Mouse (Mus musculus) left cerebral cortex, postnatal 14 days (tissue): ENCODE data around the gene Slc9a9. TPM values are rescaled to one million over a fixed set of nuclear protein-coding genes. Genes with fewer than 3 reads are reported as not detected.

Experiments used
- DNase-seq, 2 experiments: peaks; one replicate each; pipeline ENCODE4 v3.0.0; 2021 to 2022; ENCODE audit warnings: low spot score in 2 of 2, mixed read lengths in 1 of 2
- intact Hi-C: fragments of 180-260 bp; cut with DNase I; formaldehyde crosslinking; loops from one replicate; pipeline ENCODE4 v1.15.1; 2025
- total RNA-seq, 2 experiments: library from RNA; stranded (reverse); gene quantifications; 2 replicates each; pipeline ENCODE4 v1.2.3; 2021

Slc9a9 gene
- total RNA-seq, 2 experiments from 2014 or later = 14.8 to 16.1 TPM

DNA sequence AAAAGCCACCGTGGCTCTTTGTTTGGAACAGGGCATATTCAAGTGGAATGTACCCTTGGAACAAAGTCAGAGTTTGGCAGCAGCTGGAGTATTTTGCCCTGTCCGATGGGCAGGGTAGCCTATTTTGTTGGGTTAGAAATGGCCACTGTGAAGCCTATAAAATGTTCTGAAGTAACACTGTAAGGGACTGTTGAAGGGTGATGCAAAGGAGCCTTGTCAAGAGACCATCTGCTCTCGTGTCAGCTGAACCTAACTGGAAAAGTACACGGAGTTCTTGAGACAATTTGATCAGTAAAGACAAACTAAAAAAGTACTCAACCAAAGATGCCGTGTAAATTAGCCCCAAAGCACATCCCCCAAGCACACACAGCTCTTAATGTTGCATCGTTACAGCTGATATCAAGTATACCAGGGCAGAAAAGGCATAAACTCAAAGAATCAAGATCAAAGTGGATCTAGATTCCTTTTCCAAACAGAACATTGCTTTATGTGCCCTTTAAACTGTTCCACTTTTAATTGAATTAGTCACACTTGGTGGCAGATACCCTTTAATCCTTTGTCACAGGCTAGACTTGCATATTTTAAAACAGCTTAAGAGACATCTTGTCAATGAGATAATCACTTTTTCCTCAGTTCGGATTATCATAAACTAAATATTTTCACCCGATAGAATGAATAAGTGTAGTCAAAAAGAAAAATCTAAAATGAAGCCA lies 416.6 kb downstream of the Slc9a9 start:
- intact Hi-C loops = no loop called here

DNA sequence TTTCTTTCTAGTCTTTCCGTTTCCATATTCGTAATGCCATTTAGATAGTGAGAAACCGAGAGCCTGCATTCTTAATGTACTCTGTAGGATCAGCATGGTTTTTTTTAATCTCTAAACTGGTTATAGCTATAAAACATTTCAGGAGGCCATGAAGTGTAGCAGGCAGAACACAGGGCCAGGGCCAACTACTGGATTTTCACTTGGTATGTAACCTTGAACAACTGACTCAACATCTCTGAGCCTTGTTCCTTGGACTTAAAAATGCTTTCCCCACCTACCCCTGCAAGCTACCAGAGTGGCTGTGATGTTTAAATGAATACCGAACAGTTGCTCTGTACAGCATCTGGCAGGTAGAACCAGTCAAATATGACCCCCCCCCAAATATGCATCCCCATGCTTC lies 418.5 kb downstream of the Slc9a9 start:
- no peak for DNase-seq
- intact Hi-C loops = no loop called here

More for the DNA sequence above, 416.6 kb downstream of the Slc9a9 start:
- DNase-seq = peak in 1 of 2 experiments; percentile 34

DNA sequence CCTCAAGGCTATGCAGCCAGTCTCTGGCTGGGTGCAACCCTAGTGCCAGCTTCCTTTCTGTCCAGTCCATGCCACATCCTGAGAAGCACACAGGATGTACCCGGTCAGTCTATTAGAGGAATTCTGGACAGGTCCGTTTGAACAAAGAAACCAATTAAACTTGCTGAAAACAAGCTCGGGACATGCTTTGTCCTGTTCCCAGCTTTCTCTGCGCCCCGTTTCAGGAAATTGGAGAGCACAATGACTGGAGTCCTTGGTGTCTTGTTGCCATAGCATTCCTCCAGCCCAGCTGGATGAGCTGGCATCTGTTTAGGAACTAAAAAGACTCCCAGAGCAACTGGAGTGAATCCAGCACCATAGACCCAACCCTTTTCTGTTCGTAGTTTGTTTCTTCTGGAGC lies 419.3 kb downstream of the Slc9a9 start:
- intact Hi-C loops = no loop called here
- DNase-seq = peak; percentile 58 to 83

DNA sequence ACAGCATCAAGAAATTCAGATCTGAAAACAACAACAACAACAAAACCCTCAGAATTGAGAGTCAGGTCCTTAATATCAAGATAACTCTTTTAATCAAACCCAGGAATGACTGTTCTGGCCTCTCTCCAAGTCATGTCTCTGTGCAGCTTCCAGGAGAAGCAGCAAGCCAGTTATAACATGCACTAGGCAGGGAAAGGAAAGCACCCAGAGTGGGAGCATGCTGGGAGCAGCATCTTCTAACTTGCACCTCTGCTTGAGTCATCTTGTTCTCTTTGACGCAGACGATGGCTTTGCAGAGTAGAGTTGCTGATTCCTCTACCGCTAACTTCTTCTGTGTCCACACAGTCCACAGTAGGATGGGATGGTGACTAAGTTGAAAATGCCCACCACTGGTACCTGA lies 426.8 kb downstream of the Slc9a9 start:
- intact Hi-C loops = no loop called here

DNA sequence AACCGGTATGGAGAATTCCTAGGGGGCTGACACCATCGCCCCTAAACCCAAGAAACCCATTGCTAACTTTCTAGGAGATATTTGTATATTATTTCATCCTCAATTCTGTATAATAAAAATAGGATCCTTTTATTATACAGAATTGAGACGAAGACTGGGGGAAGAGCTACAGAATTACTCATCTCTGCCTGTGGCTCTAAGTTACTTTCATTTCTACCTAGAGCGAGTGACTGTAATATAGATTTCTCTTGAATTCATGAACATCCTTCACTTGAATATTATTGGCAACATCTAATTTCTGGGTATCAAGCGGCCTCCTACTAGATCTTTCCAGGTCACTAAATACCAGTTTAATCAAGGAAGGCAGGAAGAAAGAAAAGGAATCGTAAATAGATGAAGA lies 436.1 kb downstream of the Slc9a9 start:
- intact Hi-C loops = no loop called here
- no peak for DNase-seq

More for the DNA sequence above, 426.8 kb downstream of the Slc9a9 start:
- no peak for DNase-seq

DNA sequence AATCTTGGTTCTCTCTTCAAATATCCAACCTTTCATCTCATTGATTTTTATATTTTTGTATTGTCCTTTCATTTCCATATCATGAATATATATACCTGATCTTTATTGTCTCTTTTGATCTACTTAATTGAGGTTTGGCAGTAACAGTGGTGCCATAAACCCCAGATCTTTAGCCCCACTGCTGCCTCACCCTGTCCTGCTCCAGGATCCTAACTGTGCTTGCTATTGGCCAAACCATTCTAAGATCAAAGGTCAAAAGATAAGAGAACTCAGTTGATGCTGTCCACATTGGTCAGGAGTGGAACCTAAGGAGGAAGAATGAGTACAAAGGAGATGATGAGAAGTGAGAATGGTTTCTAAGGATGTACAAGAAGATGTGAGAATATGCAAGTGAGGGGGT lies 440.1 kb downstream of the Slc9a9 start:
- no peak for DNase-seq
- intact Hi-C loops = no loop called here

DNA sequence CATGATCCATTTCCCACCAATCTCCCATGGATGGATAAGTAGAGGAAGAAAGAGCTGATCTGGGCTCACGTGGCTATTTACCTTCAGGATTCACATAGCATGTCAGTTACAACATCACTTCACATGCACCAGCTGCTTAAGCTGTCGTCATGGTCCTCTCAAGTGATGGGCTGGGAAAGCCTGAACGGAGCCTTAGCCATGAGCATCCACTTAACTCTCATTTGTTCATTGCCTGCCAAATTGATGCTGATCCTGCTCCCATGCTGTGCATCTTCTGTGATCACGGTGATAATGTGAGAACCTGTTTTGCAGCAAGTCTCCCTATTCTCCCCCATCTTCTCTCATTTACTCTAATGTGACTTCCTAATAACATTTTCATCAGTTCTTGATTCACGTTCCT lies 441.1 kb downstream of the Slc9a9 start:
- DNase-seq = no peak
- intact Hi-C loops = no loop called here

DNA sequence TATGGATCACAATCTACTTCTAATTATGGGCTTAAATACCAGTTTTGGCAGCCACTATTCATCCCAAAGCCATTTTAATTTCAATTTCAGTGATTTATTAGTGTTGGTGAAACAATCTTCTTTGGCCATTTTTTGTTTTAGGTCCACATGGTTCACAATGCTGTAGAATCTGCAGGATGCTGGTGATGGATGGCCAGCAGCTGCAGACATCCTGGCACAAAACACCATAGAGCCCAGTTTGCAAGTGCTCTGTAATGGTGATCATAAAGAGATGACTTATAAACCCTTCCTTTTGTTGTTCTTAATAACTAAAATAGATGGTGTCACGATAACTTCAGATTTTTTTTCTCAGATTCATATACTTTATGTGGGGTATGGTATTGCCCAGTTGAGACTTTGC lies 442.0 kb downstream of the Slc9a9 start:
- no peak for DNase-seq
- intact Hi-C loops = no loop called here

DNA sequence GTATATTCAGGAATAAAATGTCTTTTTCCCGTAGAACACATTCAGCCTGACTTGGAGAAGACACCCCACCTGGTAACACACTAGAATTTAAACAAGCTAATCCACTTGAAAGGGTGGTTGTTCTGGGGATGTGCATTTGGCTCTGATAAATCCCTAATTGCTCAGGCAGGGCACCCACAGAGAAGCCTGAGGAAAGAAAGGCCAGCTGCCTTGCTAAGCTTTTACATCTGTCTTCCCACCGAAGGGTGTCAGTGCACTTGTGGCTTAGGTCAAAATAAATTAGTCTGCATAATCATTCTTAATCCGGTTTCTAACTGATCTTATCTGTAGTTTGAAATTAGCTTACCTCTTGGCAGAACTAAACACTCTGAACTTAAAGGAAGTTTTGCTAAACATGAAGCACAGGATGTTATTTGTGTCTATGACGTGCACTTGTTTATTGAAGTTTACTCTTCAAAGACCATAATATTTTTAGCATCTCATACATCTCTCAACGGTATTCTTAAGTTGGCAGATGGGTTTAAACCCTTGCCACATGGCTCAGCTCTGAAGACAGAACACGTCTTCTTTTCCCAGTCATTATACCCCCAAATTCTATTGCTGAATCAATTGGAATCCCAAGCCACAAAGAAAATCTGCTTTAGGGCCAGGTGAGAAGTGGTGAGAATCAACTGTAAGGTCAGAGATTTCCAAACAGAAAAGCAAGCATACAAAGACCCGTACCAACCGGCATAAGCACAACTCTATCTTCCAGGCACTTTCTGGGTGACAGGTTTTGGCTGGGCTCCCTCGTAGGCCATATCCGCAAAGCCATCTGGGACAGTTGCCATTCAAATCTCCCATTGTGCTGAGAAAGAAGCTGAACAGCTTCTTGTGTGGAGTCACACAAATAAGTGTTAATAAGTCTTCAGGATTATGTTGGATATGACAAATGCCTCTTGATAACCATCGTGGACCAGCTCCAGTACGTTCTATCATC lies 443.7 kb downstream of the Slc9a9 start:
- intact Hi-C loops = no loop called here
- DNase-seq = no peak

DNA sequence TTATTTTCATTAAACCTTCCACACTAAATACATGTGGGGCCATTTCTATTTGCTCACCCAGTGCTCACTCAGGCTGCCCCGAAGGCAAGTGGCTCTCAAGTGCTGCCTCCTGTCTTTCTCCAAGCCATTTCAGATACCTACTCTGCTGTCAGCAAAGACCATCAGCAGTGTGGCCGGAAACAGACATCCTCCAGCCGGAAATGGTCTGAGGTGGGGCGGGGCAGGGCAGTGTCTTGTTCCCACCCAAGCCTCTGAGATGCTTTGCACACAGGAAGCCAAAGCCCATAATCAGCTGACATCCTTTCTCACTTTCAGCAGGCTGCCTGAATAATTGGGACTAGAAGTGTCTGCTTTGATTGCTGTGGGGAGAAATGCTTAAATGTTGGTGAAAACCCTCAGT lies 450.4 kb downstream of the Slc9a9 start:
- DNase-seq = no peak
- intact Hi-C loops = no loop called here

DNA sequence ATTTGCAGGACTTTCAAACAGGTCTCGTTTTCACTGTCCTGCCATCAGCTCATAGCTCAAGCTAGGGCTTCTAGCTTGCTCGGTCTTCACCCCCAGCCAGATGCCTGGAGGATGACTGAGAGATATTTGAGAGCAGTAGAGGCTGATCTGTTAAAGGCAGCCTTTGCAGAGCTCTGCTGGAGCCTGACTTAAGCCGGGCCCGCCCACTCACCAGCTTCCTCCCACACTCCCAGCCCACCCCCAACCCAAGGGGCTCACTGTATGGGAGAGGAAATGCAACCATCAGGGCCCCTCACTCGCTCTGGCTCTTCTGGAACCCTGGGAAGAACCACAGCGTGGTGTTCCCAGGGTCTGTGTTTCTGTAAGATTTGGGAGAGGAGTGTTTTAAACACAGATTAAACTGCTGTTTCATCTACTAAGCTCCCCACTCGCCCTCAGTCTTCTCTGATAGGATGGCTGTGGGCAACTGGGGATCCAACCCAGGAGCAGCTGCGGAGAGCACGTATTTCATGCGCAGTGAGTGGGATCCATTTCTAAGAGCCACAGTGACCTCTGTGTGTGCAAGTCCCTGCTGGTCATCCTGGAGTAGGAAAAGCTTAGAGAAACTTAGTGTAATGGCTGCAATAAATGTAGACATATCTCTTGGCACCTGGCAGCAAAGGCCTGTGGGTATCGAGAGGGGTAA lies 451.6 kb downstream of the Slc9a9 start:
- intact Hi-C loops = no loop called here
- DNase-seq = no peak

DNA sequence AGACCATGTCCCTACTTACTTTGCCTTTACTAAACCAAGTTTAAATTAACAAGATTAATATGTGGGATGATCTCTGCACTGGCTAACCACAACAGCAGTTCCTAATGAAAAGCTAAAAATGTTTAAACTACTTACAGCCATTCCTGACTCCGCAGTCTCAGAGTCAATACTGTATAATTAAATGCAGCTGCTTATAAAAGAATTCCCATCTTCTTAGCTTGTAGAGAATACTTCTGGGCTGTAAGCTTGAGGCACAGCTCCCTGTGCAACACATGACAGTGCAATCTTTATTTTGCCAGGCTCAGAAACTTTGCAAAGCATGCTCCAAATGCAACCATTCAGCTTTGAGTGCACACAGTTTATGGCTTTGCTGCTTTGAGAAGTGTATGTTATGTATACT lies 456.0 kb downstream of the Slc9a9 start:
- no peak for DNase-seq
- intact Hi-C loops = no loop called here

DNA sequence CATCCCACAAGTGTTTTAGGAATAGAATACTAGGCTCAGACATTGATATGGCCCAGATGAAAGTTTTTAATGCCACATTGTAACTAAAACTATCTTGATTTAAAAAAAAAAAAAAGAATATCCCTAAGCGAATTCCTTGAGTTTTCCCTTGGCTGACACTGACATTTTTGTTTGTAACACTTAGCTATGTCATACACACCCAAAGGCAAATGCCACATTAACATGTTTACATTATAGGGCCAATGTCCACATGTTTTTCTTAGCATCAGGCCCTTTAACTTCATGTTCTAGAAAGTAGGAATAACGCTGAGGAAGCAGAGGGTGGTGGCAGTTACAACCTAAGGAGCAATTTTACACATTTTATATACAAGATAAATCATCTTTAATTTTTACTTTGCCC lies 458.1 kb downstream of the Slc9a9 start:
- no peak for DNase-seq
- intact Hi-C loops = no loop called here

DNA sequence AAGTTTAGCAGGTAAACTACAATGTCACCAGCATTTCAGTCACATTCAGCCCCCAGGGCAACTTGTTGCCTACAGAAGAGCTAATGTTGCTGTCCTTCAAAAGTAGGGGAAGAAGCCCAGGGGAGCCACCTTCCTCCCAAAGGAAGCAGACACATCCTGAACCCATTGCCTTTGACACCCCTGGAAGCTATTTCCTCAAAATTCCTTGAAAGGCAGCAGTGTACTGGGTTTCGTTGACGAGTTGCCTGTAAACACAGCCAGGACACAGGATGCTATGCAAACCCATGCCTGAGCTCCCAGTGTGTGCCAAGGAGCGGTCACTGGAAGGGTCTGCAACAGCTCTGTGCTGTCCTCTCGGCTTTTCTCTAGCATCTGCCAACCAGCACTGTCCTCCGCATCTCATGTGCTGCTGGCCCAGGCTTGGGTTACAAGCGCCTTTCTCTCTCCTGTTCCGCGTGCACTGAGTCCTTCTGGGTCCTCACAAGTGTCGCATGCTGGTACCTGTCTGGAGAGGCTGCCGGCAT lies 479.6 kb downstream of the Slc9a9 start:
- DNase-seq = no peak
- intact Hi-C loops = no loop called here

DNA sequence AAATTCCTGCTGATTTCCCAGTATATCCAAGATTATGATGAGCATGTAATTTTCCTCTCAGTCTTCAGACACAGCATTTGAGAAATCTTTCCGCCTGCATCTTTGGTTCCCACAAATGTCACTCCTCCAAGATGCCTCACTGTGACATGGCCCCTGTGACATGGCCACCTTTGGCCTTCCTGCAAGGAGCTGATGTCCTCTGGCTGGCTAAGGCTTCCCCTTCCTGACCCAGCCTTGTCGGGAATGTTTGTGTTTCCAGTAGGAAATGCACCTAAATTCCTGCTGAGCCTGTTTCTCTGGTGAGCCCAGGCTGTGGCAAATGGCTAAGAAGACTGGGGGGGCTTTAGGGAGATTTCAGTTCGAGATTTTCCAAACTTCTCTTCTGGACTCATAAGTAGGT lies 480.4 kb downstream of the Slc9a9 start:
- intact Hi-C loops = no loop called here
- DNase-seq = no peak

DNA sequence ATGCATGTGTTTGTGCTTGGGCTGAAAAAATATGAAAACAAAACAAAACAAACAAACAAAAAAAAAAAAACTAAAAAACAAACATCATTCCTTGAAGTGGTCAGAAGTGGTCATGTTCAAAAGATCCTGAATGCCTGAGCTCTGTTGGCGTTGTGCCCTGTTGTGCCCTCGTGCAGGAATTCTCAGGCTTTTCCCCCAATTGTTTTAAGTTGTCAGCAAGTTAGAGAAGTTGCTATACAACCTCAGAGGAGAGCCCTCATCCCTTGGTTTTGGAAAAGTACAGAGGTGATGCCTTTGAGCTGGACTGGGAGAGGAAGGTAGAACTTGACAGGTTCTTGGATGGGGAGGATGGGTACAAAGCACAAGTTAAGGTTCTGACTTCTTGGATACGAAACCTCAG lies 480.9 kb downstream of the Slc9a9 start:
- intact Hi-C loops = no loop called here
- no peak for DNase-seq

DNA sequence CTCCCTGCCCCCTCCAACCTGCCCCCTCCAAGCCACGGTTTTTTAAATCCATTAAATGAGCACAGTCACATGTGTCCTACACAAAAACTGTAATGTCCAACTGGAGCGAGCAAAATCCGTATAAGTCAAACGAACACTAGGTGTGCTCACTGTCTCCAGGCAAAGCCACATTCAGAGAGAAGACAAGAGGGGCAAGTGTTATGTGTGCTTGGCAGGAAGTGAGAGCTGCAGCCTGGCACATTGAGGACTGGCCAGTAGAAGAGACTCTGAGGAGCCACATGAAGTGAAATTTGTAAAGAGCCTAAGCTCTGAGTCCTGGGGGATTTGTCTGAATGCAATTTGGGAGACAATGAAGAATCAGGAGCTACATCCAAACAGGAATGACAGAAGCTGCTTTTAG lies 481.3 kb downstream of the Slc9a9 start:
- intact Hi-C loops = no loop called here
- no peak for DNase-seq

DNA sequence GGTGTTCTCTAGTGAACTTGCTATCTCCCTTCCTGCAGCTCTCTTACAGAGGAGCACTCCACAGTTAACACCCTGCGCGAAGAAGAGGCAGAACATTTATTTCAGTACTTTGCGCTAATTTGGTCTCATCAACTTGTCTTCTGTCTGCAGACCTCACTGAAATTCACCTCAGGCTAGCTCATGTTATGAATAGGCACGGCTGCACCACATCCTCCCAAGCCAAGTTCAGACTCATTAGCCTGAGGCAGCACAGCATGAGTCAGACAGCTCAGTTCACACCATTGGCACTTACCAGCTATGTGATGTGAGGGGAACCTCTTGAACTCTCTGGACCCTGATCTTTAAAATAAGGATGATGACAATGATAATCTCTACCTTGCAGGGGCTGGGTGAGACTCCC lies 482.0 kb downstream of the Slc9a9 start:
- intact Hi-C loops = no loop called here
- DNase-seq = peak in 1 of 2 experiments; percentile 8

DNA sequence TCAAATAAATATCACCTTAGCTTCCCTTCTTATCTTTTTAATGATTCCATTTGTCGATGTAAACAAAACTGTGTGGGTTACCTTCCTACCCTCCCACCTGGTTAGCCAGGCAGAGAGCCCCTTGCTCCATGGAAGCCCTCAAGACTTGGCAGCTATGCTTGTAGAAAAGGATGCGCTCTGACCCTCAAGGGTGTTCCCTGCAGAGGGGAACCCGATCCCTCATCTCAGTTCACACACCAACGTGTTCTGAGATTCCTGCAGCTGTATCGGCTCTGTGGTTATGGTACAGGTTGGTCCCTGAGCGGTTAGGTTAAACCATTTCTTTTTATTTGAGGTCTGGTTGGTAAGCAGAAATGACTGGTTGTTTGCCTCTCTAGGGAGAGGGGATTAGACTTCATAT lies 484.3 kb downstream of the Slc9a9 start:
- DNase-seq = no peak
- intact Hi-C loops = no loop called here

DNA sequence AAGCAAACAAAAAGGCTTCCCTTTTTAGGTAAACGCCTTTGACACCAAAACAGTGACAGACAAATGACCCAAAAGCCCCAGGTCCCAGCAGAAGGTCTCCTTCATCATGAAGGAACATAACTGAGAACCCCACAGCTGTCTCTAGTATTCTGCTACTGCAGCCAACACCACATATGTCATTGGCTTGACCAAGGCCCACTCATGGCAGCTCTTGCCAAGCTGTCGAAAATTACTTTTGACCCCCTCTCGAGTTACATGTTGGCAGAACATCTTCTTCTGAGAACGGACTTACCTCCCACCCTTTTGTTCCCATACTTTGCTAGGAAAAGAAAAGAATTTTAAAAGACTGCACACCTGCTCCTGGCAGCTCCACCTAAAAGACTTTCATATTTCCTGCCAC lies 488.2 kb downstream of the Slc9a9 start:
- intact Hi-C loops = no loop called here
- no peak for DNase-seq
